Mouse (Mus musculus) liver, embryonic 15.5 days (tissue): Measurements from ENCODE around the gene Ccdc18. TPM values are rescaled to one million over a fixed set of nuclear protein-coding genes. Genes with fewer than 3 reads are reported as not detected.

ENCODE experiments used
- ATAC-seq: fragments of 200-750 bp; cut with Nextera tagmentation; 2 replicates; pipeline ENCODE4 v1.8.0; 2017; ENCODE audit warnings: moderate number of reproducible peaks, mild to moderate bottlenecking, moderate library complexity; ENCODE audit not compliant: insufficient read depth
- H3K27ac ChIP-seq: fragments of 300-500 bp; sonication (generic); replicated peaks from 2 replicates; pipeline ENCODE4 v1.5.1; 2015; ENCODE audit warnings: mild to moderate bottlenecking, inconsistent platforms
- H3K27me3 ChIP-seq: fragments of 300-500 bp; sonication (generic); 2 replicates; pipeline ENCODE4 v1.6.1; 2015; ENCODE audit warnings: mild to moderate bottlenecking, inconsistent platforms
- H3K36me3 ChIP-seq: fragments of 300-500 bp; sonication (generic); replicated peaks from 2 replicates; pipeline ENCODE4 v1.6.1; 2015; ENCODE audit warnings: moderate library complexity, mild to moderate bottlenecking, inconsistent platforms
- H3K4me1 ChIP-seq: fragments of 300-500 bp; sonication (generic); replicated peaks from 2 replicates; pipeline ENCODE4 v1.6.1; 2015; ENCODE audit warnings: inconsistent platforms
- H3K4me2 ChIP-seq: fragments of 300-500 bp; sonication (generic); 2 replicates; pipeline ENCODE4 v1.6.1; 2015; ENCODE audit warnings: moderate library complexity, mild to moderate bottlenecking, inconsistent platforms
- H3K4me3 ChIP-seq: fragments of 300-500 bp; sonication (generic); replicated peaks from 2 replicates; pipeline ENCODE4 v1.5.1; 2015; ENCODE audit warnings: mild to moderate bottlenecking, inconsistent platforms
- H3K9ac ChIP-seq: fragments of 300-500 bp; sonication (generic); 2 replicates; pipeline ENCODE4 v1.6.1; 2015; ENCODE audit warnings: moderate library complexity, mild to moderate bottlenecking, inconsistent platforms
- H3K9me3 ChIP-seq: fragments of 300-500 bp; sonication (generic); replicated peaks from 2 replicates; pipeline ENCODE4 v1.6.1; 2016; ENCODE audit warnings: inconsistent platforms
- WGBS: fragments of 180-500 bp; shearing (Covaris S2); methylation state at CpG from one replicate; pipeline ENCODE4 v1.1.7; 2015; ENCODE audit warnings: mixed read lengths; ENCODE audit not compliant: insufficient replicate concordance; 5-methylcytosine and 5-hydroxymethylcytosine counted together
- polyA plus RNA-seq: library from polyadenylated mRNA; unstranded; fragments of >200 nt; fragmentation: Nextera tagmentation; extraction: Ambion mirVana; gene quantifications from 2 replicates; pipeline ENCODE4 v1.2.1, GENCODE M21; 2015

Gene Ccdc18
- polyA plus RNA-seq, 1 experiment from 2014 or later: 4.6 TPM

DNA sequence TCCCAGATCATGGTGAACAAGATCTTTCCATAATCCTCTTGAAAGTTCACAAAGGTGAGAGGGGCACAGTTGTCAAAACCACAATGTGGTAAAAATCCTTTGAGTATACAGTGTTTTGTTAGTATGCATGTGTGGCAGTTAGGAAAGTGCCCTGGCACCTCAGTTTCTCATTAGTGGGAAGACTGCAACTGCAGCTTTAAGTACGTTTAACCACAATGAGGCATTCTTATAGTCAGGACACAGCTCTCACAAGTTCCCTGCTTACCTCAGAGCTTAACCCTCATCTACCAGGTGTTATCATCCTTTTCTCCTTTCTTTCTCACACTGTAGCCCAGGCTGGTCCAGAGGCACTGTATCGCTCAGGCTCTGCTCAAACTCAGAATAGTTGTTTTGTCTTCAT, 28.1 kb downstream of the Ccdc18 start:
- no peaks in the 10 kb centered on the region for H3K36me3 ChIP-seq

DNA sequence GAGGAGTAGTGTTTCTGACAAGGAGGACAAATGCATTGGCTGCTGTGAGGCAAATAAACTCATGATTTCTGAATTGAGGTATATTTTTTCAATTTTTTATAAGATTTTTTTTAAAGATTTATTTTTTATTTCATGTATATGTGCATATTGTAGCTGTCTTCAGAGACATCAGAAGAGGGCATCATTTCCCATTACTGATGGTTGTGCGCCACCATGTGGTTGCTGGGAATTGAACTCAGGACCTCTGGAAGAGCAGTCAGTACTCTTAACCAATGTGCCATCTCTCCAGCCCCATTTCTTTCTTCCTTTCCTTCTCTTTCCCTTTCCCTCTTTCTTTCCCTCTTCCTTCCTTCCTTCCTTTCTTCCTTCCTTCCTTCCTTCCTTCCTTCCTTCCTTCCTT, 31.0 kb downstream of the Ccdc18 start:
- Histone ChIP-seq H3K9ac (no peak overlapping the region), H3K27ac (no peak overlapping the region), H3K4me2 (no peak overlapping the region), H3K9me3 (no peaks in the 10 kb centered on the region), H3K36me3 (no peaks in the 10 kb centered on the region), H3K4me3 (no peak overlapping the region), H3K27me3 (no peaks in the 10 kb centered on the region), H3K4me1 (no peaks in the 10 kb centered on the region)
- ATAC-seq: no peak
- WGBS: 34% methylated on average over 1 of the region's 1 CpGs

More for the DNA sequence above, 28.1 kb downstream of the Ccdc18 start:
- Histone ChIP-seq H3K4me2 (no peak overlapping the region), H3K27ac (no peak overlapping the region), H3K9me3 (no peaks in the 10 kb centered on the region), H3K4me3 (no peak overlapping the region), H3K9ac (no peak overlapping the region), H3K4me1 (no peaks in the 10 kb centered on the region), H3K27me3 (no peaks in the 10 kb centered on the region)
- no peak for ATAC-seq
- WGBS: 77% methylated on average over 2 of the region's 2 CpGs

DNA sequence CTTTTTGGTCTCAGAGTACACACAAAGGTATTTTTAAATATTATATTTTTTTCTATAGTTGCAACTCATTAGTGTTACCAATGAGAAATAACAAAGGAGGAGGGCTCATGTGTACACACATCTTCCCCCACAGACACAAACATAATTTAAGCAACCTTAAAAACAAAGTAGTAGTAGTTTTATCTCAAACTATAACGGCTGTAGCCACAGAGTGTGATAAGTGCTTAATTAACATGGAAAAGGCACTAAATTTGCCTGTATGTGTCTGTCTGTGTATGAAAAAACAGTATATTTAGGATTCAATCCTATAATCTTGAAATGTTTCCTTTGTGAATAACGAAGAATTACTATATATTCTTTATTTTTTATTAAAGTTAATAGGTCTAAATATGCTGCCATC, 51.4 kb downstream of the Ccdc18 start:
- H3K36me3 ChIP-seq: no peaks in the 10 kb centered on the region
- H3K27me3 ChIP-seq: no peaks in the 10 kb centered on the region
- no peaks in the 10 kb centered on the region for H3K9me3 ChIP-seq
- H3K4me3 ChIP-seq: no peak overlapping the region
- no peak overlapping the region for H3K4me2 ChIP-seq
- no peaks in the 10 kb centered on the region for H3K4me1 ChIP-seq
- H3K9ac ChIP-seq: no peak overlapping the region
- WGBS: 56% methylated on average over 2 of the region's 2 CpGs
- ATAC-seq: no peak
- no peak overlapping the region for H3K27ac ChIP-seq

DNA sequence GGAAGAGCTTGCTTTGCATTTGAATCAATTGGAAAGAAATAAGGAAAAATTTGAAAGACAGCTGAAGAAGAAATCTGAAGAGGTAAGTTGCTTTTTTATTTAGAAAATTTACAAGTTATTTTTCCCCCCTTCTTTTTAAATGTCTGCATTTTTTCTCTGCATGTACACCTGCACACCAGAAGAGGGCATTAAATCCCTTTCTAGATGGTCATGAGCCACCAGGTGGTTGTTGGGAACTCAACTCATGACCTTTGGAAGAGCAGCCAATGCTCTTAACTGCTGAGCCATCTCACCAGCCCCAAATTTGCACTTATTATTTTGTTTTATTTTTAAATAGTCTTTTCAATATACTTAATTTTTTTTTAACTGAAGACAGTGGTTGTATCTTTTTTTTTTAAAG, 56.3 kb downstream of the Ccdc18 start:
- Histone ChIP-seq H3K9ac (no peak overlapping the region), H3K27ac (no peak overlapping the region), H3K36me3 (no peaks in the 10 kb centered on the region), H3K4me2 (no peak overlapping the region), H3K27me3 (no peaks in the 10 kb centered on the region), H3K9me3 (no peaks in the 10 kb centered on the region), H3K4me3 (no peak overlapping the region), H3K4me1 (no peaks in the 10 kb centered on the region)
- no peak for ATAC-seq

DNA sequence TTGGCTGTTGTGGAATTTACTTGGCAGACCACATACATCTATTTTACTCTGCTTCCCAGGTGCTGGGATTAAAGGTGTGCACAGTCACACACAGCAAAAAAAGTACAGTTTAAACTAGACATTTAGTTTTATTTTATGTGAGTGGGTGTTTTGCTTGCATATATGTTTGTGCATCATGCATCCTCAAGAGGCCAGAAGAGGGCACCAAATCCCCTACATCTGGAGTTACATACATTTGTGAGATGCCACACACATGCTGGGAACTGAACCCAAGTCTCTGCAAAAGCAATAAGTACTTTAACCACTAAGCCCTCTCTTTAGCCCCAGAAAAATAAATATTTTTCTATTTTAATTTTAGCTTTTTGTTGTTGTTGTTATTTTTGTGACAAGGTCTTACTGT, 73.3 kb downstream of the Ccdc18 start:
- Histone ChIP-seq H3K4me3 (no peak overlapping the region), H3K27ac (no peak overlapping the region), H3K9me3 (no peaks in the 10 kb centered on the region), H3K9ac (no peak overlapping the region), H3K4me2 (no peak overlapping the region), H3K4me1 (no peaks in the 10 kb centered on the region), H3K36me3 (0 out of 2 replicates have a peak, but pooled peaks cover 7% of the 10 kb centered on the region), H3K27me3 (no peaks in the 10 kb centered on the region)
- ATAC-seq: no peak

DNA sequence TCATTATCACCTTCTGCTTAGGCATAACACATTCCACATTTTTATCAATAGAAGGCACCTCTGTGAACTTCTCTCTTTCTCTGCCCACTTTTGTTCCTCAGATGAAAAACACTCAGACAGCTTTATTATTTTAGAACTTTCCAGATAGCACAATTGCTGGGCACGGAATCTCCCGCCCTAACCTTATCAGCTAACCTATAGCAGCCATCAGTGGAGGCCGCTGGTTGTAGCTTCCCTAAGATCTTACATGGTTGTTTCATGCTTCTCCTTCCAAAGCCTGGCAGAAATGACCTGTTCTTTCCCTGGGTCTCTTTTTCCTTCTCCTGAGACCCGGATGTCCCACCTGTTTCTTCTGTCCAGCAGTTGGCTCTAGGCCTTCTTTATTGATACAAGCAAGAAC, 78.8 kb downstream of the Ccdc18 start:
- H3K9ac ChIP-seq: no peak overlapping the region
- H3K27me3 ChIP-seq: no peaks in the 10 kb centered on the region
- 0 out of 2 replicates have a peak, but pooled peaks cover 4% of the 10 kb centered on the region for H3K36me3 ChIP-seq
- H3K4me3 ChIP-seq: no peak overlapping the region
- no peaks in the 10 kb centered on the region for H3K4me1 ChIP-seq
- H3K4me2 ChIP-seq: no peak overlapping the region
- H3K9me3 ChIP-seq: no peaks in the 10 kb centered on the region
- no peak overlapping the region for H3K27ac ChIP-seq
- 50% methylated on average over 4 of the region's 4 CpGs for WGBS
- no peak for ATAC-seq

DNA sequence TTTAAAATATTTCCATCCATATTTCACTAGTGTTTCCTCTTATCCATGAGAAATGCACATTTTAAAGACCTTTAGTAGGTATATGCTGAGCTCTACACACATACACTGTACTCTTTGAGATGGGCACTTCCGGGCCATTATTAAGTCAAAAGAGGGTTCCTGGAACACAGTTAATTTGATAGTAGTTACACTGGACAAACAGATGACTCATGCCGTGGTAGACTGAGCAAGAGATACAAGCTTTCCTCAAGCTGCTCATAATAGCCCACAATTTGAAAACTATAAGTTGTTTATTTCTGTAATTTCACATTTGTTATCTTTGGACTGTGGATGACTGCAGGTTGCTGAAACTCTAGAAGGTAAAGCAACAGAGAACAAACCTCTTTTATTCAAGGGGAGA, 82.3 kb downstream of the Ccdc18 start:
- H3K9ac ChIP-seq: no peak overlapping the region
- no peak overlapping the region for H3K4me2 ChIP-seq
- 69% methylated on average over 2 of the region's 2 CpGs for WGBS
- no peak for ATAC-seq
- H3K27me3 ChIP-seq: no peaks in the 10 kb centered on the region
- no peak overlapping the region for H3K27ac ChIP-seq
- no peak overlapping the region for H3K4me3 ChIP-seq
- H3K4me1 ChIP-seq: no peaks in the 10 kb centered on the region
- no peaks in the 10 kb centered on the region for H3K9me3 ChIP-seq
- no peaks in the 10 kb centered on the region for H3K36me3 ChIP-seq

DNA sequence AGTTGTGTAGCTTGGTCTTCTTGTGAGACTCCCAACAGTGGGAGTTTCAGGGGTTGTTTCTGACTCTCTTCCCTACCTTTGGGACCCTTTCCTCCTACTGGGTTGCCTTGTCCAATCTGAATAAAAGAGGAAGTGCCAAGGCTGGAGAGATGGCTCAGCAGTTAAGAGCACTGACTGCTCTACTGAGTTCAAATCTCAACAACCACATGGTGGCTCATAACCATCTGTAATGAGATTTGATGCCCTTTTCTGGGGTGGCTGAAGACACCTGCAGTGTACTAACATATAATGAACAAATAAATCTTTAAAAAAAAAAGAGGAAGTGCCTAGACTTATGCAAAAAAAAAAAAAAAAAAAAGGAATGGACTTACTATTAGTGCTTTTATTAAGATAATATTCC, 91.4 kb downstream of the Ccdc18 start:
- Histone ChIP-seq H3K36me3 (no peaks in the 10 kb centered on the region), H3K4me3 (no peak overlapping the region), H3K9me3 (no peaks in the 10 kb centered on the region), H3K27ac (no peak overlapping the region), H3K4me1 (no peaks in the 10 kb centered on the region), H3K4me2 (no peak overlapping the region), H3K9ac (no peak overlapping the region), H3K27me3 (no peaks in the 10 kb centered on the region)
- ATAC-seq: no peak

DNA sequence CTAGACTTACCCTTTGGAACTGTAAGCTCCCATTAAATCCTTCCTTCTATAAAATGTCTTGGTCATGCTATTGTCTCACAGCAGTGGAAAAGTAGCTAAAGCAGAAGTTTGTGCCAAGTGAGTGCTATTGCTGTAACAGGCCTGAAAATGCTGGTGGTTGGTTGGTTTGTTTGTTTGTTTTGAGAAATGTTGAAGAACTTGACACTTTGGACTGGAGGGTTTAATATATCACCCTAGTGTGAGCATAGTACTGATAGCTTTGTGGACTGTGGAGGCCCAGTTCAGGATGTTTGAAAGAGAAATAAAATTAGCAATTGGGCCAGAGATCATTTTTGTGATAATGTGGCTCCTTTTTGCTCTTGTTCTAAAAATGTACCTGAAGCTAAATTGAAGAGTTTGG, 93.5 kb downstream of the Ccdc18 start:
- H3K4me1 ChIP-seq: no peaks in the 10 kb centered on the region
- no peaks in the 10 kb centered on the region for H3K36me3 ChIP-seq
- H3K9ac ChIP-seq: no peak overlapping the region
- no peak overlapping the region for H3K4me3 ChIP-seq
- no peaks in the 10 kb centered on the region for H3K27me3 ChIP-seq
- H3K9me3 ChIP-seq: no peaks in the 10 kb centered on the region
- ATAC-seq: no peak
- no peak overlapping the region for H3K27ac ChIP-seq
- no peak overlapping the region for H3K4me2 ChIP-seq

DNA sequence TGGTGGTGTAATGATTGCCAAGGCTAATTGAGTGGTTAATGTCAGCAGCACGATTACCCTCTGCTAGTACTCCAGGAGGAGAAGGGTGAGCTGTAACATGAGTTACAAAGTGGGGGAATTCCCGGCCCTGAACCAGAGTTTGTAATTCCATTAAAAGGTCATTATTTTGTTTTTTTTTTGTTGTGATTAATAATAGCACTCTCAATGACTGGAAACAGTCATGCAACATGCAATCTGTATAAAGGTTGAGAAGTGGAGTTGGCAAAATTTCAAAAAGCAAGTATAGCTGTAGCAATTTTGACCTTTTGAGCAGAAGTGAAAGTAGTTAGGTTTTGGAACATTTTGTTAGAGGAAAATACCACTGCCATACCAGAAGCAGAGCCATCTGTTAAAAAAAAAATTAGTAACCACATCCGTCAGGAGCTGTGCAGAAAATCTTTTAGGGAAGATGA, 113.7 kb downstream of the Ccdc18 start:
- no peaks in the 10 kb centered on the region for H3K4me1 ChIP-seq
- H3K27ac ChIP-seq: no peak overlapping the region
- H3K27me3 ChIP-seq: 0 out of 2 replicates have a peak, but pooled peaks cover 4% of the 10 kb centered on the region
- H3K36me3 ChIP-seq: no peaks in the 10 kb centered on the region
- no peak overlapping the region for H3K9ac ChIP-seq
- ATAC-seq: no peak
- 48% methylated on average over 3 of the region's 3 CpGs for WGBS
- no peak overlapping the region for H3K4me3 ChIP-seq
- H3K9me3 ChIP-seq: no peaks in the 10 kb centered on the region
- H3K4me2 ChIP-seq: no peak overlapping the region

DNA sequence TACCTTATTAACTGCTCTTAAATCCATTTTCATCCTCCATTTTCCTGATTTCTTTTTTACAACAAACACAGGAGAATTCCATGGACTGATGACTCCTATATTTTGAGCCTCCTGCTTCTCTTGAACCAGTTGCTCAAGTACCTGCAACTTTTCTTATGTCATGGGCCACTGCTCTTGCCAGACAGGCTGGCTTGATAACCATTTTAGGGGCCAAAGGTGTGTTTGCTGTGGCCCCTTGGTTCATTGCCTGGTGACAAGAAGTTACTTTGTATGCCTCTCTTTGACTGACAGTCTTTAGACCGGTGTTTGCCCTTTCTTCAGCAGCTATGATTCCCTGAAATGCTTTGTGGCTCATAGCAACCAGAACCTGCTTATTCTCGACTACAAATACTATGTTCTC, 117.4 kb downstream of the Ccdc18 start:
- H3K9me3 ChIP-seq: no peaks in the 10 kb centered on the region
- no peak overlapping the region for H3K9ac ChIP-seq
- H3K36me3 ChIP-seq: no peaks in the 10 kb centered on the region
- no peak overlapping the region for H3K4me2 ChIP-seq
- peaks cover 4% of the 10 kb centered on the region; the same call in 1 of the 2 replicates for H3K27me3 ChIP-seq
- no peaks in the 10 kb centered on the region for H3K4me1 ChIP-seq
- H3K4me3 ChIP-seq: no peak overlapping the region
- ATAC-seq: no peak
- 41% methylated on average over 2 of the region's 2 CpGs for WGBS
- no peak overlapping the region for H3K27ac ChIP-seq

DNA sequence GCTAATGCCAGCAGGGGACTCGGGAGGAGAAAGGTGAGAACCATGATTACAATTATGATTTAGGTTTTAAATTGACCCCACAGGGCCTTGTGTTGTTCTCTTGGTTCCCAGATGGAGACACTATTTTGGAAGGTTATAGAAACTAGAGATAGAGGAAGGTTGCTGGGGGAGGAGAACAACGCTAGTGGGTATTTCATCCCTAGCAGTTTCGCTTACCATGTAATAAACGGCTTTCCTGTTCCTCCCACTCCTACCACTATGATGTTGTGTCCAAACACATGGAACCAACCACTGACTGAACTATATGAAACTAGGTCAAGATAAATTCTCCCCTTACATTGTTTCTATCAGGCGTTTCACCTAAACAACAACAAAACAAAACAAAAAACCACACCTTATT, 122.6 kb downstream of the Ccdc18 start:
- Histone ChIP-seq H3K27me3 (peaks cover 4% of the 10 kb centered on the region; the same call in 1 of the 2 replicates), H3K27ac (no peak overlapping the region), H3K4me3 (no peak overlapping the region), H3K9me3 (no peaks in the 10 kb centered on the region), H3K36me3 (no peaks in the 10 kb centered on the region), H3K9ac (no peak overlapping the region), H3K4me2 (no peak overlapping the region), H3K4me1 (no peaks in the 10 kb centered on the region)
- ATAC-seq: no peak
- 65% methylated on average over 5 of the region's 5 CpGs for WGBS
